Comparison of ENCODE assay signal across 20 mouse cellular contexts in genomic region chr17:10057736-10058135, GRCm38 (mm10).
A peak's percentile ranks its signal among the peaks of the same experiment; 100 is the strongest.
DNase-seq lines count a peak whose midpoint lies in the region; ATAC-seq and TF ChIP-seq lines count a peak whose summit lies in the region.
"Had no signal": no experiment of that assay in that cellular context is flagged by ENCODE, and none has a peak within 500 bp of the region (broad histone marks: within the 10 kb centered on the region; RNA-seq: fewer than 3 reads in every experiment).

No protein-coding gene starts in this region.

- no peak overlapping the region for H3K4me3 ChIP-seq in kidney, embryonic 14.5 days (ENCODE audit: low read length)
- no peak overlapping the region for H3K4me3 ChIP-seq in kidney, postnatal 0 days (replicated peaks; ENCODE audit: low read depth, low read length)
- H3K4me3 ChIP-seq: forebrain, embryonic 10.5 days; forebrain, embryonic 13.5 days; hindbrain, embryonic 10.5 days; hindbrain, embryonic 13.5 days had no signal

- ATAC-seq in kidney, embryonic 14.5 days (ENCODE audit: low FRiP score, low TSS enrichment) = peak; percentile 68; the same call in 1 of the 2 replicates
- ATAC-seq in kidney, postnatal 0 days (replicated peaks; ENCODE audit: low FRiP score, low read depth) = peak; percentile 54; the same call in 1 of the 2 replicates
- ATAC-seq in Patski = peak; percentile 51
- ATAC-seq: forebrain, embryonic 13.5 days; forebrain, embryonic 16.5 days had no signal

- peak; percentile 71 for DNase-seq in heart, adult 11 months
- no peak for DNase-seq in heart, postnatal 4 days
- DNase-seq in kidney, postnatal 10 days = no peak
- DNase-seq in kidney, postnatal 0 days (ENCODE audit: low spot score) = peak; percentile 61
- DNase-seq in kidney, adult 8-10 months = no peak
- DNase-seq in Patski (ENCODE audit: low read depth, low spot score) = no peak
- DNase-seq: adrenal gland, postnatal 10 days; adrenal gland, postnatal 36 days; cerebellum, adult 18-20 months; cerebellum, adult 9-10 months; cerebellum, postnatal 14 days; gastrocnemius, postnatal 10 days; gastrocnemius, postnatal 36 days had no signal

- in situ Hi-C loops in Patski (cut with MboI; ENCODE audit: low pct_unique_long_range_greater_than_20kb) = no loop called here

- no peaks in the 10 kb centered on the region for H3K36me3 ChIP-seq in kidney, embryonic 14.5 days (ENCODE audit: control insufficient read depth, insufficient read depth, low read length)
- H3K36me3 ChIP-seq in kidney, postnatal 0 days (ENCODE audit: insufficient read depth, low read length) = no peaks in the 10 kb centered on the region
- H3K36me3 ChIP-seq: forebrain, embryonic 10.5 days; hindbrain, embryonic 10.5 days; hindbrain, embryonic 13.5 days had no signal

- H3K9ac ChIP-seq in kidney, embryonic 14.5 days (ENCODE audit: low read depth, low read length) = no peak overlapping the region
- H3K9ac ChIP-seq in kidney, postnatal 0 days (ENCODE audit: low read depth, low read length) = no peak overlapping the region
- H3K9ac ChIP-seq: forebrain, embryonic 13.5 days; hindbrain, embryonic 13.5 days had no signal

- H3K27ac ChIP-seq in kidney, embryonic 14.5 days (ENCODE audit: low read depth, low read length) = no peak overlapping the region
- H3K27ac ChIP-seq in kidney, postnatal 0 days = no peak overlapping the region
- H3K27ac ChIP-seq: forebrain, embryonic 10.5 days; forebrain, embryonic 13.5 days; hindbrain, embryonic 10.5 days; hindbrain, embryonic 13.5 days had no signal

- CTCF ChIA-PET in Patski (lab: Charles Lee) = interaction anchor here (1.2 to 1.7 kb wide), 2 partner anchors 9 to 11 kb away, joined by 3 to 5 read pairs; no protein-coding TSS in a partner anchor

- no peak overlapping the region for H3K4me2 ChIP-seq in kidney, embryonic 14.5 days (replicated peaks; ENCODE audit: low read depth, low read length)
- H3K4me2 ChIP-seq in kidney, postnatal 0 days (ENCODE audit: low read length) = no peak overlapping the region
- H3K4me2 ChIP-seq: forebrain, embryonic 13.5 days; heart, embryonic 11.5 days; hindbrain, embryonic 13.5 days had no signal

- TF ChIP-seq CTCF in kidney, postnatal 0 days (IDR thresholded peaks at IDR 0.05; ENCODE audit: low read depth) = no peak
- TF ChIP-seq CTCF in Patski (IDR thresholded peaks at IDR 0.05) = no peak

- POLR2A ChIA-PET in Patski (lab: Charles Lee) = no interaction called here

- no peaks in the 10 kb centered on the region for H3K27me3 ChIP-seq in kidney, embryonic 14.5 days (ENCODE audit: control insufficient read depth, insufficient read depth, low read length)
- H3K27me3 ChIP-seq in kidney, postnatal 0 days (ENCODE audit: insufficient read depth, low read length) = no peaks in the 10 kb centered on the region
- H3K27me3 ChIP-seq in Patski = peaks cover 4% of the 10 kb centered on the region
- H3K27me3 ChIP-seq: forebrain, embryonic 13.5 days; hindbrain, embryonic 13.5 days had no signal

- H3K4me1 ChIP-seq in kidney, embryonic 14.5 days (ENCODE audit: control insufficient read depth, insufficient read depth, low read length) = no peaks in the 10 kb centered on the region
- no peaks in the 10 kb centered on the region for H3K4me1 ChIP-seq in kidney, postnatal 0 days (replicated peaks; ENCODE audit: insufficient read depth, low read length)
- H3K4me1 ChIP-seq: forebrain, embryonic 10.5 days; forebrain, embryonic 13.5 days; hindbrain, embryonic 13.5 days had no signal

- no peaks in the 10 kb centered on the region for H3K9me3 ChIP-seq in kidney, embryonic 14.5 days (ENCODE audit: control insufficient read depth, low read length)
- H3K9me3 ChIP-seq in kidney, postnatal 0 days (replicated peaks; ENCODE audit: low read length) = no peaks in the 10 kb centered on the region
- H3K9me3 ChIP-seq: forebrain, embryonic 10.5 days; forebrain, embryonic 13.5 days; hindbrain, embryonic 10.5 days; hindbrain, embryonic 13.5 days had no signal

- whole genome bisulfite sequencing in kidney, embryonic 14.5 days = 60% methylated on average over 1 of the region's 1 CpGs
- WGBS in kidney, postnatal 0 days = 60% methylated on average over 1 of the region's 1 CpGs

Comparison
In these comparisons a context has a peak if more than half of its experiments do, and no peak if none do; other contexts are left out.
1. DNase-seq: peak in heart, adult 11 months (single experiment) and kidney, postnatal 0 days (single experiment); none in heart, postnatal 4 days (single experiment), kidney, postnatal 10 days (single experiment), kidney, adult 8-10 months (0 of 2) and Patski (single experiment).
2. Peak in every context shown above with its lines, with median percentiles within 50 percentile points of each other: ATAC-seq.